7 mouse cellular contexts compared by ENCODE assay signal in genomic region chr13:107888571-107889451, GRCm38 (mm10).
DNase-seq lines count a peak whose midpoint lies in the region; ATAC-seq and TF ChIP-seq lines count a peak whose summit lies in the region.

No protein-coding gene starts in this region.

- no peaks in the 10 kb centered on the region for H3K9me3 ChIP-seq in limb, embryonic 15.5 days
- no peaks in the 10 kb centered on the region for H3K9me3 ChIP-seq in midbrain, postnatal 0 days (ENCODE audit: low read length)
- no peaks in the 10 kb centered on the region for H3K9me3 ChIP-seq in stomach, embryonic 14.5 days (ENCODE audit: control insufficient read depth, low read depth, low read length)

- peak overlapping the region; percentile 73 for H3K4me3 ChIP-seq in limb, embryonic 15.5 days
- H3K4me3 ChIP-seq in midbrain, postnatal 0 days (ENCODE audit: low read depth, low read length): peak overlapping the region; percentile 86
- peak overlapping the region; percentile 92 for H3K4me3 ChIP-seq in stomach, embryonic 14.5 days (ENCODE audit: low read depth, low read length)

- H3K4me1 ChIP-seq in limb, embryonic 15.5 days: peaks cover 26% of the 10 kb centered on the region
- 0 out of 2 replicates have a peak, but pooled peaks cover 9% of the 10 kb centered on the region for H3K4me1 ChIP-seq in midbrain, postnatal 0 days (ENCODE audit: insufficient read depth, low read length)
- H3K4me1 ChIP-seq in stomach, embryonic 14.5 days (ENCODE audit: control insufficient read depth, insufficient read depth, low read length): peaks cover 21% of the 10 kb centered on the region

- H3K27me3 ChIP-seq in limb, embryonic 15.5 days: 0 out of 2 replicates have a peak, but pooled peaks cover 5% of the 10 kb centered on the region
- no peaks in the 10 kb centered on the region for H3K27me3 ChIP-seq in midbrain, postnatal 0 days (ENCODE audit: insufficient read depth, low read length)
- H3K27me3 ChIP-seq in stomach, embryonic 14.5 days (ENCODE audit: control insufficient read depth, insufficient read depth, low read length): no peaks in the 10 kb centered on the region

- DNase-seq in adrenal gland, adult 18-20 months (ENCODE audit: low spot score in 2 of 2): peak; percentile 72 to 73
- peak; percentile 70 for DNase-seq in embryo, embryonic 10.5 days (ENCODE audit: low spot score)
- DNase-seq in heart, adult 11 months: peak; percentile 98
- peak; percentile 75 for DNase-seq in kidney, adult 18-20 months
- DNase-seq in midbrain, postnatal 0 days (ENCODE audit: low spot score): peak; percentile 30

- peak overlapping the region; percentile 80; the same call in 1 of the 2 replicates for H3K27ac ChIP-seq in limb, embryonic 15.5 days
- H3K27ac ChIP-seq in midbrain, postnatal 0 days (ENCODE audit: low read depth, low read length): peak overlapping the region; percentile 90
- peak overlapping the region; percentile 71 for H3K27ac ChIP-seq in stomach, embryonic 14.5 days (ENCODE audit: low read length)

- H3K36me3 ChIP-seq in limb, embryonic 15.5 days: no peaks in the 10 kb centered on the region
- no peaks in the 10 kb centered on the region for H3K36me3 ChIP-seq in midbrain, postnatal 0 days (ENCODE audit: insufficient read depth, low read length)
- H3K36me3 ChIP-seq in stomach, embryonic 14.5 days (ENCODE audit: control insufficient read depth, insufficient read depth, low read length): no peaks in the 10 kb centered on the region

- ATAC-seq in limb, embryonic 15.5 days (ENCODE audit: insufficient number of reproducible peaks, low FRiP score, low TSS enrichment, low read depth): no peak
- ATAC-seq in midbrain, postnatal 0 days (ENCODE audit: low FRiP score): no peak
- no peak for ATAC-seq in stomach, embryonic 14.5 days (ENCODE audit: insufficient number of reproducible peaks, insufficient read depth, low FRiP score, low read depth)

- under 1% methylated on average over 97 of the region's 127 CpGs for WGBS in limb, embryonic 15.5 days
- WGBS in midbrain, postnatal 0 days: 0% methylated on average over 50 of the region's 127 CpGs
- under 1% methylated on average over 102 of the region's 127 CpGs for WGBS in stomach, embryonic 14.5 days

- H3K4me2 ChIP-seq in limb, embryonic 15.5 days: peak overlapping the region; percentile 92
- H3K4me2 ChIP-seq in midbrain, postnatal 0 days (ENCODE audit: low read depth, low read length, poor library complexity, severe bottlenecking): peak overlapping the region; percentile 64
- H3K4me2 ChIP-seq in stomach, embryonic 14.5 days (replicated peaks; ENCODE audit: low read depth, low read length): peak overlapping the region; percentile 57

- peak overlapping the region; percentile 78 for H3K9ac ChIP-seq in limb, embryonic 15.5 days
- H3K9ac ChIP-seq in midbrain, postnatal 0 days (replicated peaks; ENCODE audit: low read length, poor library complexity, severe bottlenecking): peak overlapping the region; percentile 88
- H3K9ac ChIP-seq in stomach, embryonic 14.5 days (replicated peaks; ENCODE audit: low read depth, low read length): peak overlapping the region; percentile 90

- TF ChIP-seq CTCF in midbrain, postnatal 0 days (IDR thresholded peaks at IDR 0.05): peak; percentile 3; the same call in 1 of the 2 replicates

Comparison
In these comparisons a context has a peak if more than half of its experiments do, and no peak if none do; other contexts are left out.
1. DNase-seq: peak in every context shown above with its lines; median percentile 98 in heart, adult 11 months; 75 in kidney, adult 18-20 months; 72 in adrenal gland, adult 18-20 months; 70 in embryo, embryonic 10.5 days; 30 in midbrain, postnatal 0 days.